Mouse (Mus musculus): ENCODE data around the gene Gm20708.

DNA sequence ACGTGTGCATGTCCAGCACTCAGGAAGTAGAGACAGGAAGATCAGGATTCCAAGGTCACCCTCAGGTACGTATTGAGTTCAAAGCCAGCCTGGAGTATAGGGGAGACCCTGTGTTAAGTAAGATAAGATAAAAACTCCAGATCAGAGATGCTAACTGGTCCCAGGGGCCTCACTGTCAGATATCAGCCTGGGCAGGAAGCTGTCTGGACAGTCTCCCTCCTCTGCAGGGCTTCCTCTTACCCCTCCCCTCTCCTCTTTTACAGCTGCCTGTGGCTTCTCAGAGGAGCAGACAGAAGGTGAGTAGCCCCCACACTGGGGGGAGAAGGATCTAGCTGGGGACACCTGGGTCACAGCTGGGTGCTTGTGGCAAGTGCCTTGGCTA is 11.3 kb upstream of the Gm20708 start:
- TF ChIP-seq CTCF (IDR thresholded peaks at IDR 0.05; ENCODE audit: borderline replicate concordance, control insufficient read depth, extremely low read depth, insufficient read depth, low read length, poor library complexity) = no peak
- TF ChIP-seq POLR2A (IDR thresholded peaks at IDR 0.05; ENCODE audit: control insufficient read depth, extremely low read depth, insufficient read depth, low read length, poor library complexity) = no peak

Measured in thymus, adult 2 months (tissue).